Mouse (Mus musculus) heart, postnatal 0 days (tissue): ENCODE measurements around the gene Eif3b.

Experiments used
- CTCF ChIP-seq: IDR thresholded peaks from 2 replicates; pipeline ENCODE4 v1.5.1; 2016; ENCODE audit warnings: antibody characterized with exemption, control low read depth, low read depth
- EP300 ChIP-seq: IDR thresholded peaks from 2 replicates; pipeline ENCODE4 v1.6.1; 2016; ENCODE audit warnings: antibody characterized with exemption, low read depth

DNA sequence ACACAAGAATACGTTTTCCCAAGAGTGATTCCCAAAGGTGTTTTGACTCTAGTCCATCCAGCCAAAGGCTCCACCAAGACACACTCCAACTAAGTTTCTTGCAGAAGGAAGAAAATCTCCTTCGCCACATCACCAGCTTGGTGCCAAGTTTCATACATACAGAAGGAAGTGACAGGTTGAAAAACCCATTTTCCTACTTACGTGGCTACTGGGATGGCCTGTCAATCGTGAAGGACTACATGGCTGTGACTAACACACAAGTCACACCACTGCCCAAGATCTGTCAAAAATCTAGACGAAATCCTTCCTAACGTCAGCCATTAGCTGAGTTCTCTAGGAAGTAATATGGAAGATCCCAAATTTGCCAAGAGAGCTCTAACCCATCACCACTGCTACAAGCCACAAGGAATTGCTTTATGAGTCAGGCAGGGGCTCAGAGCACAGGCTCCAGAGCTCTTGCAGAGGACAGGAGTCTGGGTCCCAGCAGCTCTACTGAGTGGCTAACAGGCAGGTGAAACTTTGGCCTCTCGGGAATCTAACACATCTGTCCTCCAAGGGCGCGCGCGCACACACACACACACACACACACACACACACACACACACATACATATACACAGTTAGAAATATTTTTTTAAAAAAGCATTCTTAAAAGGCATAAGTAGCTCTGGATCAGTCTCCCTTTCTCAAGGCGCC lies 31.2 kb upstream of the Eif3b start:
- TF ChIP-seq EP300 (no peak), CTCF (no peak)
